Mouse (Mus musculus) MEL (cell line): Measurements from ENCODE around the gene Mesd.

Source experiments
- MAX ChIP-seq: IDR thresholded peaks from 2 replicates; pipeline ENCODE4 v1.6.1; 2011; ENCODE audit warnings: low read length, improper control_type of control experiment
- ZKSCAN1 ChIP-seq: IDR thresholded peaks from 2 replicates; pipeline ENCODE4 v1.6.1; 2012; ENCODE audit warnings: low read depth, mild to moderate bottlenecking, inconsistent platforms, low read length, improper control_type of control experiment, moderate library complexity
- ZNF384 ChIP-seq: IDR thresholded peaks from 2 replicates; pipeline ENCODE4 v1.6.1; 2012; ENCODE audit warnings: low read depth, mild to moderate bottlenecking, inconsistent platforms, low read length, improper control_type of control experiment

DNA sequence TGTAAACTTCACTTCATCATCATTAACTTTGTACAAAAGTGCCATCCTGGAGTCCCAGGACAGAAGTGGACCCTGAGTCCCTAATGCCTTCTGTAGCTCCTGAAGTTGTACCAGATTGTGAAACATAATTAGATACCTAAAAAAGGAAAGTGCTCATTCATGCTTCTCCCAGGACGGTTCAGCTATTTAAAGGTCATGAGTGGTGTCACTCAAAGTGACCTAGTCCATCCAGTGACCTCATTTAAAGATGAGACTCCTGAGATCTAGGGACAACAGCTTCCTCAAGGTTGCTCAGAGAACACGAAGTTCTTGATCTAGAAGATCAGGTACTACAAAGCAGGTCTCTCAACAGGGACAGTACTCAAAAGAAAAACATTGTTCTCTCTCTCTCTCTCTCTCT is 20.7 kb upstream of the Mesd start:
- TF ChIP-seq ZKSCAN1 (no peak), ZNF384 (no peak), MAX (no peak)
